Mouse (Mus musculus): Measurements from ENCODE around the gene Id2.

DNA sequence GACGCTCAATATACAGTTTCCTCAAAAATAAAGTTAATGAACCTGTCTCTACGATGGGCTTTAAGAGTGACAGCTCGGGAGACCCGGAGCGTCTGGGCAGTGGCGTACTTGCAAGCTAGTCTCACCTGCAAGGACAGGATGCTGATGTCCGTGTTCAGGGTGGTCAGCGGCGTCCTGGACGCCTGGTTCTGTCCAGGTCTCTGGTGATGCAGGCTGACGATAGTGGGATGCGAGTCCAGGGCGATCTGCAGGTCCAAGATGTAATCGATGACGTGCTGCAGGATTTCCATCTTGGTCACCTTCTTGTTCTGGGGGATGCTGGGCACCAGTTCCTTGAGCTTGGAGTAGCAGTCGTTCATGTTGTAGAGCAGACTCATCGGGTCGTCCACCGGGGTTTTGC is 1.4 kb downstream of the Id2 start:
- TF ChIP-seq POLR2A (IDR thresholded peaks at IDR 0.05; ENCODE audit: extremely low read depth, insufficient read depth, low read length) (no peak), CTCF (IDR thresholded peaks at IDR 0.05; ENCODE audit: low read depth, low read length) (no peak)

Measured in liver, adult 2 months (tissue).